Mouse (Mus musculus) left cerebral cortex, adult 9 months (tissue): Measurements from ENCODE around the gene Dgka.

Experiments used
- DNase-seq, 2 experiments: peaks; one replicate each; pipeline ENCODE4 v3.0.0; 2022; ENCODE audit warnings: low spot score in 2 of 2

Dgka gene

GRCm38 (mm10) chr10:128744680-128745601 lies at the start of gene Dgka:
TSS of gene Dgka (minus strand) at chr10:128744855.
- no peak for DNase-seq

DNA sequence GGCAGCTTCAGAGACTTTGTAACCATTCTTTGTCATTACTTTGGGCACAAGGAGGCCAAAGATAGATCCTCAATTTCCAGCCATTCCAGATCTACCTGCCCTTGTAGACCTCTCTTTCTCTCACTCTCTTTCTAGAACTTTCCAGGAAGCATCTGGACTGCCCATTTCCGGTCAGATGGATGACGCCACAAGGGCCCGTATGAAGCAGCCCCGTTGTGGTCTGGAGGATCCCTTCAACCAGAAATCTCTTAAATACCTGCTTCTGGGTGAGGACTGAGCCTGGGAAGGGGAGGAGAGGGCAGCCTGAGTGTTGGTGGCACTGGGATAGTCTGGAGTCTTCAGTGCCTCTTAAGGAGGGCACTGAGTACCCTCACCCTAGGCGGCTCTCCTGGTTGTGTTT lies 49.7 kb upstream of the Dgka start:
- DNase-seq: no peak

GRCm38 (mm10) chr10:128793258-128793657 lies 48.6 kb upstream of the Dgka start:
- no peak for DNase-seq

DNA sequence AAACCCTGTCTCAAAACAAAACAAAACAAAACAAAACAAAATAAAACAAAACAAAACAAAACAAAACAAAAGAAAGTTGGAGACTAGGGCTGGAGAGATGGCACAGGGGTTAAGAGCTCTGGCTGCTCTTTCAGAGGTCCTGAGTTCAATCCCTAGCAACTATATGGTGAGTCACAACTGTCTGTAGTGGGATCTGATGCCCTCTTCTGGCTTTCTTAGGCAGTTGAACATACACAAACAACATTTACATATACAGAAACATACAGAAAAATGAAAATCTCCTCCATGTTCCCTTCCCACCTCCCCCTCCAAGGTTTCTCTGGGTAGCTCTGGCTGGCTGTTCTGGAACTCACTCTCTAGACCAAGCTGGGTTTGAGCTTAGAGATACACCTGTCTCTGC lies 47.4 kb upstream of the Dgka start:
- no peak for DNase-seq

DNA sequence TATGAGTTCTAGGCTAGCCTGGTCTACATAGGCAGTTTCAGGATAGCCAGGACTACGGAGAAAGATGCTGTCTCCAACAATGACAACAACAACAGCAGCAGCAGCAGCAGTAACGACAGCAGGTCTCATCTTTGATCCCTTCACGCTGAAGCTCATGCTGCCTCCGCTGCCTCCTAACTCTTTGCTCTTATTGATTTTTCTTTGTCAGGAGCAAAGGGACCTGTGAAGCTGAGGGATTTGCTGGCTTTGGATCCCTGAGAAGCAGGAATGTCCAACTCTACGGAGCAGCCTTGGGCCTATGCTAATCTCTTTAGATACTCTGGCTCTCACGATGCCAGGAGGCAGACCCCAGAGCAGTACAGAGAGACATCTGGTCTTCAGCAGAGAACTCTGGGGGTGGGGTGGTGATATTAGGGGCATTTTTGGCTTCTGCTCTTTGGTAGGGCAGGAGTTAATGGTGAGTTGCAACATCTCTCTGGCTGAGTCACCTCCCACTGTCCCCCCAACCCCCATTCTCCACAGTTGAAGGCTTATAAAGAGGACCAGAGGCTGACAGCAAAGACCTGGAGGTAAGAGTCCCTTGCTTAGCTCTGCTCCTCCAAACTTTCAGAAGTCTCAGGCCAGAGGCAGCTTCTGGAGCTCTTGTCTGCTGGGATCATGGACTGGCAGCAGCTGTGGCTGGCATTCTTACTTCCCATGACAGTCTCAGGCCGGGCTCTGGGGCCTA lies 45.9 kb upstream of the Dgka start, which contains the start of gene Mmp19:
Gene Mmp19 (plus strand): TSS at position 513 of the 727 bp plus-strand sequence.
- no peak for DNase-seq

DNA sequence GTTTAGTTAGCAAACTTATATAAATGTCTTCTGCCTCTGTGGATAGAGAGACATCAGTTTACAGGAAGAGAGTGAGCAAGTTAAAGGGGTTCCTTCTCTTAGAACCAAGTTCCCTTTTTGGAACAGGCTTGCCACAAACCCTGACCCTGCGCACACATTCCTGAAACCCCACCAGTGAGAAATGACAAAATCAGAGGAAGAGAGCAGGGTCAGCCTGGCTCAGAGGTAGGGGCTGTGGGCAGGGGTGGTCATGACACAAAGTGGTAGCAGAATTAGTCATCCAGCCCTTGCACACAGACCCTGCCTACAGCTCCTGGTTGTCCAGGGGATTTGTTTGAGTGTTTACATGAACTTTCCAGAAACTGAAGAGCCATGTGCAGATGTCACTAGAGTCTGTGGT lies 35.5 kb upstream of the Dgka start:
- no peak for DNase-seq

DNA sequence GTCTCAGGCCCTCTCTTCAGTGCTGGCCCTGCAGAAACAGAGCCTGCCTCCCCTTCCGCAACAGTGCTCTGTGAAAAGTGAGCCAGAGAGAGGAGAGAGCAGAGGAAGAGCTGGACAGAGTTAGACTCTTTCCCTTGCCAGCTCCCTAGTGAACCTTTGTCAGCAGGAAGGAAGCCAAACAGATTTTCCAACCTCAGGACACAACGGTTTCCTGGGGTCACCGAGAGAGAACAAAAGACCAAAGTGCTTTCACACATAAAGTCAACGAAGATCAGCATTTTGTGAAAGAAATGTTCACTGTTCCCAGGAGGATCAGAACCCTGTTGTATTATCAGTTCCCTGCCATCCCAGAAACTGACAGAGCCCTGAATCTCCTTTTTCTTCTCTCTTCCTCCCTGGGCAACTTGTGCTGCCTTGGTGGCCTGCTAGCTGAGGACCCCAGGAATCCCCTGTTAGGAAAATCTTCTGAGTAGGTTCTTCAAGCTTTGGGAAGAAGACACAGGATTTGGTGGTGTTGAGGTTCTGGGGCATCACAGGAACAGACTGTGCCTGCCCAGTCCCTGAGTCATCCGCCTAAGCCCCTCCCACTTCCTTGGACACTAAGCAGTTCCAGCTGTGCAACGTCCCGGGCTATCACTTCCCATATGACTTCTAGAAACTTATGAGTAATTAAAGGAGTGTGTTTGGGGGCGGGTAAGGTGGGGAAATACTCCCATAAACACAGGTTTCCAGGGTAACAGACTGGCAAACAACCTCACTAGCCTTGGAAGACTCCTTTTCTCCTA lies 34.5 kb upstream of the Dgka start:
- no peak for DNase-seq

DNA sequence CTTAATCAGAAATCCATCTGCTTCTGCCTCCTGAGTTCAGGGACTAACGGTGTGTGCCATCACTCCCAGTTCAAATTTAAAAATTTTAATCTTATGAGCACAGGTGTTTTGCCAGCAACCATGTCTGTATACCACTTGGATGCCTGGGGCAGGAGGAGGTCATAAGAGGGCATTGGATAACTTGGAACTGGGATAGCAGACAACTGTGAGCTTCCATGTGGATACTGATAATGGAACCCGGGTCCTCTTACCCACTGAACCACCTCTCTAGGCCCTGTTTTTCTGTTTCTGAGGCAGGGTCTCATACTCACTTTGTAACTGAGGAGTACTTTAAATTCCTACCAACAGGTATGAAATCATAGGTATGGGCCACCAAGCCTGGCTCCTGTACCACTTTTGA lies 33.8 kb upstream of the Dgka start:
- DNase-seq: no peak

- DNase-seq: no peak
Measured at GRCm38 (mm10) chr10:128773685-128774084, 29.0 kb upstream of the Dgka start.

DNA sequence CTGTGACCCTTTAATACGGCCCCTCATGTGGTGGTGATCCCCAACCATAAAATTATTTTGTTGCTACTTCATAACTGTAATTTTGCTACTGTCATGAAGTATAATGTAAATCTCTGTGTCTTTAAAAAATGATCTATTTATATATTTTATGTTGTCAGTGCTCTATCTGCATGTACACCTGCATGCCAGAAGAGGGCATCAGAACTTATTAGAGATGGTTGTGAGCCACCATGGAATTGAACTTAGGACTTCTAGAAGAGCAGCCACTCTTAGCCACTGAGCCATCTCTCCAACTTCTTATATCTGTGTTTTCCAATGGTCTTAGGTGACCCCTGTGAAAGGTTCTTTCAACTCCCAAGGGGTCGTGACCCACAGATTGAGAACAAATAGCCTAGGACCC lies 28.2 kb upstream of the Dgka start:
- DNase-seq: no peak

GRCm38 (mm10) chr10:128748252-128748864 lies 3.7 kb upstream of the Dgka start:
- peak; percentile 62 to 74 for DNase-seq

DNA sequence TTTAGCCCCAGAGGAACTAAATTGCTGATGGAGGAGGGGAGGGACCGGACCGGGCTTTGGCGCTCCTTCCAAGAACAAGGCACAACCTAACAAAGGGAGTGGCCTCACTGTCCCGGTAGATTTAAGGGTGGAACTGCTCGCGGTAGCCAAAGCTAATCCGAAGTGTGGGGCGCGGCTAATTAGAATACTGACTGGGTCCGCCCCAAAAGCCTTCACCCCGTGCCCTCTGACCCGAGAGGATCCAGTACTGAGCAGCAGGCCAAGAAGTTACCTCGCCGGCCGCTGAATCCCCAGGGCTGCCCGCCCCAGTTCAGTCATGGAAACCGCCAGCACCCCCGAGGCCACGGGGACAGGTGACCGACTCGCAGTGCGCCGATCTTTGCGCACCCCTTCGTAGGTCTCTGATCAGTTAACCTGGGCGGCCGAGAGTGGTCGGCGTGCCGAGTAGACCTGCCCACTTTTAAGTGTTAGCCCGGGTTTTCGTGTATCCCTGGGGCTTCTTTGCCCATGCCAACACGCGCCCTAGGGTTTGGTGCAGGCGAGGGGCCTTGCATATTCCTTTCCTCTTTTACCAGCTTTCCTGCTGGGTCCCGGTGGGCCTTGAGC lies 3.1 kb upstream of the Dgka start, which contains the start of gene Pym1:
Gene Pym1 (plus strand): TSS at position 244 of the 606 bp plus-strand sequence.
- peak; percentile 18 to 52 for DNase-seq

GRCm38 (mm10) chr10:128746972-128747645 lies 2.5 kb upstream of the Dgka start:
- DNase-seq: no peak

GRCm38 (mm10) chr10:128745946-128746613 lies 1.4 kb upstream of the Dgka start:
- DNase-seq: no peak

DNA sequence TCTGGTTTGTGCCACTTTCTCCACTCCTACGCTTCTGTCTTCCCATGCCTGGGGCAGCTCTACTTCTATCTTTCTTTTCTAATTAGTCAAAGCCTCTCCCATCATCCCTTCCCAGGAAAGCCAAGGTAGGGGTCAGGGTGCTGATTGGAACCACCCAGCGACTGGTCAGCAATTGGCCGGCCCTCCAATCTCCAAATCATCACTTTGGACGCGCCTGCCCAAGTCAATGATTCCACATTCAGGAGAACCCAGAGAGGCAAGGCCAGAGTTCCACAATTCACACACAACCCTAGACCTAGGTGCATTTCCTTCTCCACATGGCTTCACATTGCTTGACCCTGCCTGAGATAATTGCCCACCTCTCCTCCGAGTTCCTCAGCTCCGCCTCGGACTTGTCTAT lies 444 bp downstream of the Dgka start:
- no peak for DNase-seq

- DNase-seq: peak in 1 of 2 experiments; percentile 36
Measured at GRCm38 (mm10) chr10:128743791-128744191, 864 bp downstream of the Dgka start.

GRCm38 (mm10) chr10:128743235-128743634 lies 1.4 kb downstream of the Dgka start:
- DNase-seq: no peak

GRCm38 (mm10) chr10:128742616-128743015 lies 2.0 kb downstream of the Dgka start:
- no peak for DNase-seq

DNA sequence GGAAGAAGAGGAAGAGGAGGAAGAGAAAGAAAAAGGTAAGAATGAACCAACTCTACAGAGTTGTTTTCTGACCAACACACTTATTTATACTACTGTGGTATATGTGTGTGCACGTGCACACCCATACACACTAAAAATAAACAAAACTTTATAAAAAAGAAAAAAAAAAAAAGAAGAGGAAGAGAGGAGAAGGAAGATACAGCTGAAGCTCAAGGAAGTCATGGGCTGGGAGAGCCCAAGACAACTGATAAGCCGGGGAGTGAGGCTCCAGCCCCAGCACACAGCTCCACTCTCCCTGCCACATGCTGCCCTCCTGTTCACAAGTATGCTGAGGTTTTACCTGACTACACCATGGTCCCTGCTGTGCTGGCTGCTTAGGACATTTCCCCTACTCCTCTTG lies 4.4 kb downstream of the Dgka start:
- DNase-seq: no peak

DNA sequence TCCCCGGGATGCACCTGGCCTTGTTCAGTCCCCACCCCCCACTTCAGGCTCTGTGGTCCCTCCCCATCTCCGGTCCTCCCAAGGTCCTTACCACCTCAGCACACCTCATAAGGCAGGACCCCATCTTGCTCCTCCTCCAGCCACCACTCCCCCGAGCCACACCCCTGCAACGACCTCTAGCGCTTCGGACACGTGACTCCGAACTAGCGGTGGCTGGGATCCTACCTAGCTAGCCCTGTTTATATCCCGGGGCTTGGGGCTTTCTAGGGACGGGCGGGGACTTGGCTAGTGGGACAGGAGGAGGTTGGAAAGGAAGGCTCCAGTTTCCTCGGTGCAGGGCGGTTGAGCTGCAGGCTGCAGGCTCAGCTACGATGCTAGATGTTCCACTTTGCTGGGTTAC lies 7.2 kb downstream of the Dgka start:
- no peak for DNase-seq
